Mouse (Mus musculus) left cerebral cortex, postnatal 14 days (tissue): ENCODE data around the gene Pla2g6. TPM values are rescaled to one million over a fixed set of nuclear protein-coding genes. Genes with fewer than 3 reads are reported as not detected.
A peak's percentile ranks its signal among the peaks of the same experiment; 100 is the strongest.

ENCODE experiments used
- DNase-seq, 2 experiments: peaks; one replicate each; pipeline ENCODE4 v3.0.0; 2021 to 2022; ENCODE audit warnings: low spot score in 2 of 2, mixed read lengths in 1 of 2
- intact Hi-C: fragments of 180-260 bp; cut with DNase I; formaldehyde crosslinking; loops from one replicate; pipeline ENCODE4 v1.15.1; 2025
- total RNA-seq, 2 experiments: library from RNA; stranded (reverse); gene quantifications; 2 replicates each; pipeline ENCODE4 v1.2.3; 2021

Gene Pla2g6
- total RNA-seq, 2 experiments from 2014 or later, result 21.5 to 23.0 TPM

- DNase-seq, result no peak
- intact Hi-C loops, result no loop called here
These were observed 2.4 kb downstream of the Pla2g6 start for GRCm38 (mm10) chr15:79325742-79326141.

GRCm38 (mm10) chr15:79324373-79324772, 3.8 kb downstream of the Pla2g6 start:
- no peak for DNase-seq
- intact Hi-C loops, result no loop called here

GRCm38 (mm10) chr15:79323791-79324155, 4.4 kb downstream of the Pla2g6 start:
- intact Hi-C loops, result no loop called here
- no peak for DNase-seq

GRCm38 (mm10) chr15:79322991-79323790, 5.0 kb downstream of the Pla2g6 start:
- intact Hi-C loops, result no loop called here

GRCm38 (mm10) chr15:79322281-79322990, 5.8 kb downstream of the Pla2g6 start:
- intact Hi-C loops, result no loop called here
- no peak for DNase-seq

More at GRCm38 (mm10) chr15:79322991-79323790, 5.0 kb downstream of the Pla2g6 start:
- peak in 1 of 2 experiments; percentile 42 for DNase-seq

GRCm38 (mm10) chr15:79321733-79322190, 6.4 kb downstream of the Pla2g6 start:
- no peak for DNase-seq
- intact Hi-C loops, result no loop called here

- no peak for DNase-seq
- intact Hi-C loops, result no loop called here
These were observed 14.3 kb downstream of the Pla2g6 start for GRCm38 (mm10) chr15:79313848-79314369.

GRCm38 (mm10) chr15:79307861-79308260, 20.3 kb downstream of the Pla2g6 start:
- no peak for DNase-seq

GRCm38 (mm10) chr15:79306043-79306637, 22.1 kb downstream of the Pla2g6 start:
- intact Hi-C loops, result no loop called here
- DNase-seq, result no peak

More at GRCm38 (mm10) chr15:79307861-79308260, 20.3 kb downstream of the Pla2g6 start:
- intact Hi-C loops, result no loop called here

GRCm38 (mm10) chr15:79304832-79305231, 23.4 kb downstream of the Pla2g6 start:
- intact Hi-C loops, result no loop called here
- no peak for DNase-seq

GRCm38 (mm10) chr15:79303725-79304124, 24.5 kb downstream of the Pla2g6 start:
- no peak for DNase-seq
- intact Hi-C loops, result no loop called here

GRCm38 (mm10) chr15:79299563-79300155, 28.5 kb downstream of the Pla2g6 start:
- no peak for DNase-seq
- intact Hi-C loops, result no loop called here

GRCm38 (mm10) chr15:79298553-79298952, 29.6 kb downstream of the Pla2g6 start:
- intact Hi-C loops, result no loop called here
- DNase-seq, result no peak

GRCm38 (mm10) chr15:79292779-79293178, 35.4 kb downstream of the Pla2g6 start:
- no peak for DNase-seq
- intact Hi-C loops, result no loop called here

GRCm38 (mm10) chr15:79290340-79290739, 37.9 kb downstream of the Pla2g6 start:
- DNase-seq, result no peak
- intact Hi-C loops, result no loop called here

GRCm38 (mm10) chr15:79289441-79289840, 38.7 kb downstream of the Pla2g6 start:
- intact Hi-C loops, result no loop called here
- DNase-seq, result no peak

- intact Hi-C loops, result no loop called here
These were observed 39.8 kb downstream of the Pla2g6 start for GRCm38 (mm10) chr15:79288387-79288786.

GRCm38 (mm10) chr15:79287091-79287490, 41.1 kb downstream of the Pla2g6 start:
- no peak for DNase-seq
- intact Hi-C loops, result no loop called here

More at GRCm38 (mm10) chr15:79288387-79288786, 39.8 kb downstream of the Pla2g6 start:
- DNase-seq, result no peak

- no peak for DNase-seq
- intact Hi-C loops, result no loop called here
These were observed 42.0 kb downstream of the Pla2g6 start for GRCm38 (mm10) chr15:79286141-79286540.

GRCm38 (mm10) chr15:79285399-79285798, 42.8 kb downstream of the Pla2g6 start, which contains the start of gene Baiap2l2:
TSS of gene Baiap2l2 (minus strand) at chr15:79285537.
- no peak for DNase-seq
- intact Hi-C loops, result no loop called here
